Mouse (Mus musculus) megakaryocyte, embryonic 14.5 days (primary cell): ENCODE results near the gene Bcam.

Experiments used
- FLI1 ChIP-seq: IDR thresholded peaks from 2 replicates; pipeline ENCODE4 v1.6.1; 2012; ENCODE audit warnings: low read length, inconsistent platforms, mixed read lengths
- GATA1 ChIP-seq: IDR thresholded peaks from 3 replicates; pipeline ENCODE4 v1.6.1; 2012; ENCODE audit warnings: mixed read lengths, low read length, inconsistent platforms, borderline replicate concordance

DNA sequence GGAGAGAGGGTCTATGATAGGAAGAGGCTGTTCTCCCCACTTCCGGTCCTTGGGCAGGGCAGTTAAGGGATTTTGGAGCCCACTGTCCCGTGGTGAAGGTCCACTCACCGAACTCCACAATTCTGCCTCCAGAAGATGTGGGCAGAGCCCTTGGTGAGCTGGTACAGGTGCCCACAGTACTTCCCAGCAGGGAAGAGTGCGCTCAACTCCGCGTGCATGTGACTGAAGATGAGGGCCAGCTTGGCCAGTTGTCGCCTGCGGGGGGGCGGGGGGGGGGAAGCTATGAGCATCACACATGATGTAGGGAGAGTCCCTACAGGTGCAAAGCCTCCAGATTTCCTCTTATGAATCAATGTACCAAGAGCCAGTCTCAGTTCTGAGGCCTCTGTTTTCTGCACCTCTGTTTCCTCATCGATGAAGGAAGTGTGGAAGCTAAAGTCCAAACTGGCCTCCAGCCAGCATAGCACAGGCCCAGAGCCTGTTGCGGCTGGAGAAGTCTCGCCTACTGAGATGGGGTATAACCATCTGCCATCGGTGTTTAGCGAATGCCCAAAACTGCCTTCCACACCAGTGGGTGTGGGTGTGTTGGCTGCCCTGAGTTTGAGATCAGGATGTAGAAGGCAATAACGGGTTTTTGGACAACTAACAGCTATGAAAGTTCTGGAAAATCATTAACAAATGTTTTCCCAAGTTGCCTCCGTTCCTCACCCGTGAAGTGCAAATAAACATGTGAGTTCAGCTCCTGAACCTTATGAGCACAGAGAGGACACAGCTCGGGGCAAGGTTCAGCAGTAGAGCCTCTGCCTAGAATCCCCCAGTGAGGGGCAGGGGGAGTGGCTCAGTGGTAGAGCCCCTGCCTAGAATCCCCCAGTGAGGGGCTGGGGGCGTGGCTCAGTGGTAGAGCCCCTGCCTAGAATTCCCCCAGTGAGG lies 22.1 kb upstream of the Bcam start:
- TF ChIP-seq GATA1 (no peak), FLI1 (no peak)
